Mouse (Mus musculus): ENCODE measurements around the gene 4921536K21Rik.
"Not testable (repeated sequence)": the region's sequence is repeated elsewhere in the genome, so short reads cannot be mapped to it uniquely, and the experiment has no call there.

4921536K21Rik gene

DNA sequence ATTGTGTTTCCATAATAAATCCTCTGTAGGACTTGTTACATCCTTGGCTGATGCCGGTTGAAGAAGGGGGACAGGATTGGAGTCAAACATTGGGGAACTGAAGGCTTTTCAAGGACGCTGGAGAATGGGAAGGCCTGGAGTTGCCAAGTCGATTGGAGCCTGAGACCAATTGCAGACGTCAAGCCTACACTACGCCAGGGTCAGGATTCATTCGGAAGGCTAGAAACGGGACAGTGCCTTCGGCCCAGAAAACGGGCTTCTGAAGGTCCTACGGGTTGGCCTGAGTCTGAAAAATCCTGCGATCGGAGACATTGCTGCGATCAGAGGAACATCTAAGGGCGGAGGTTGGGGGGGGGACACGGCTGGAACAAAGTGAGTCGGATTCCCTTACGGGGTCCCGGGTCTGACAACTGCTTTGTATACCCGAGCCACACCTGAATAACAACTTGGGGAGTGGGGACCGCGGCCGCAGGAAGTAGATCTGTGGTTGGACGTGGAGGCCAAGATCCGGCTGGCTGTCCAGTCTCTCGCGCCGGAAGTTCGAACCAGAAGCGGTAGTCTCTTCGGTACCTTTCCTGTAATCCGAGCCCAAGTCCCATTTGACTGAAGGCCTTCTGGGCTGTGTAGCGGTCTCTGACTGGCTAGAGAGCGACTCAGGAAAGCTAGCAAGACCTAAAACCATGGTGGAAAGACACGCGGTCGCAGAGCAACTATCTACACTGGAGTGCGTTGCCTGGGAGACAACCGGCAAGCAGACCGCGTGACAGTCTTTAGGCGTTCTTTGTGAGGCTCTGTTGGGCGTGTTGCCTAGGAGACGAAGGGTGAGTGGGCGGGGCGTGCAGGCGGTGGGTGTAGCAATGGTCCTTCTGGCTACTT lies at the start of gene 4921536K21Rik, which contains the start of gene Dusp18:
Gene 4921536K21Rik, minus strand, starts transcription at position 693 of the 876 bp plus-strand sequence.
Gene Dusp18, plus strand, starts transcription at position 835 of the 876 bp plus-strand sequence.
- DNase-seq (ENCODE audit: low spot score), result peak; percentile 81

DNA sequence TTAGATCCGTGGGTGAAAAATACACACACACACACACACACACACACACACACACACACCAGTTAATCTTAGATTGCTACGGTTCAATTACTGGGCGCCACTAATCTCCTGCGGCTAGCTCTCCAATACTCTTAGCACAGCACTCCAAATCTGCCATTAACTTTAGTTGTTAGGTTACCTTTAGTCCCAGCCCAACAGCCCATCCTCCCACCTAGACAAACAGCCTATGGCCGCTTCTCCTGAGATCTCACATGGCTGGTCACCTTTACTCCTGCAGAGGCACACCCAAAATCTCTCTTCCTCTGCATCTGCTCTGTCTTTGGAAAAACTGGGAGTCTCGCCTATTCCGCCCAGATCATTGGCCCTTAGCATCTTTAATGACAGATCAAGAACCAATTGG lies 46.5 kb upstream of the 4921536K21Rik start:
- no peak for DNase-seq (ENCODE audit: low spot score)

DNA sequence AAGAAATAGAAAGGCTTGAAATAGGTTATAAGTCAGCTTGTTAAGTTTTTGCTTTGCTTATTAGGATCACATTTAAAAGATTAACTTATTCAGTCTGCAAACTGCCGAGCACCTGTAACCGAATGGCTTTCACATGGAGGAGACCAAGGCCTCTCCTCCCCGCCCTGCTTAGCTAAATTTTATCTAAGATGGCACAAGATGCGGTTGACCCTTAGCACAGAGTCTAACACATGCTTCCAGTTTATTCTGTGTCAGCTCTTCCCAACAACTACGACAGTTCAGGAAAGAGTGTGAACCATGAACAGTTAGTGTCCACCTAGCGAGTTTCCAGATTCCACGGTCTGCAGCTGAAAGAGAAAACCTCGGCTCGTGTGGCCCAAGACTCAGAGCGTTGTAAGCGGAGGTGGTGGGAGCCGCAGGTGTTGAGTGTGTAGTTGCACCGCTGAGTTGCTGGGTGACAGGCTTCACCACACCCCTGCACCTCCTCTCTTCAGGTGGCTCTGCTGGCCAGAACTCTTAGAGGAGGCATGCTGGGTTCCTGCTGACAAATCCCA lies 42.5 kb upstream of the 4921536K21Rik start:
- DNase-seq (ENCODE audit: low spot score), result no peak

DNA sequence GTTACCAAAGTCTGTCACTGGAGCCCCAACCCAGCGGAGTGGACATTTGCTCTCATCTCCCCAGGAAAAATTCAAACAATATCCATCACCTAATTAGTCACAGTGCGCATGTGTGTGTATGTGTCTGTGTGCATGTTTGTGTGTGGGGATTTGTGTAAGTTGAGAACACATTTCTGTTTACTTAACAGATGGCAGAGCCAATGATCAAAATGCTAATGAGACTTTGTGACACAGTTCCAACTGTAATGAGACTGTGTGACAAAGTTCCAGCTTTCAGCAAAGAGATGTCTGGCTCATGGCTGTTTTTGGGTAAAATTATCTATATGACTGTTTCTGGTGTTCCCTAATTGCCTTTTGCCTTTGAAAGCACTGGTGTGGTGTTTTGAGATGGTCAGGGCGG lies 41.4 kb upstream of the 4921536K21Rik start:
- no peak for DNase-seq (ENCODE audit: low spot score)

DNA sequence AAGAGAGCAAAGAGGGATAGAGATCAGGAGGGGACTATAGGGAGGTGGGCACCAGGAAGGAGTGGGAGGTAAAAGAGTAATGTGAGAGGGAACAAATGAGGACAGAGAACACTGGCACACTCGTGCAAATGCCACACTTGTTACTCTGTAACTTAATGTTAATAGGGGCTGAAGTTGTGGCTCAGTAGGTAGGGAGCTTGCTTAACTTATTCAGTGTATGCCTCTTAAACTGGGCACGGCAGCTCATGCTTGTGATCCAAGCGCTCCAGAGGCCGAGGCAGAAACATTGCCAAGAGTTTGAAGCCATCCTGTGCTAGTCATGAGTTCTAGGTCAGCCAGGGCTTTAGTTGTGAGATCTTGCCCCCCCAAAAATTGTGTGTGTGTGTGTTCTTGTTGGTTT lies 40.2 kb upstream of the 4921536K21Rik start:
- no peak for DNase-seq (ENCODE audit: low spot score)

DNA sequence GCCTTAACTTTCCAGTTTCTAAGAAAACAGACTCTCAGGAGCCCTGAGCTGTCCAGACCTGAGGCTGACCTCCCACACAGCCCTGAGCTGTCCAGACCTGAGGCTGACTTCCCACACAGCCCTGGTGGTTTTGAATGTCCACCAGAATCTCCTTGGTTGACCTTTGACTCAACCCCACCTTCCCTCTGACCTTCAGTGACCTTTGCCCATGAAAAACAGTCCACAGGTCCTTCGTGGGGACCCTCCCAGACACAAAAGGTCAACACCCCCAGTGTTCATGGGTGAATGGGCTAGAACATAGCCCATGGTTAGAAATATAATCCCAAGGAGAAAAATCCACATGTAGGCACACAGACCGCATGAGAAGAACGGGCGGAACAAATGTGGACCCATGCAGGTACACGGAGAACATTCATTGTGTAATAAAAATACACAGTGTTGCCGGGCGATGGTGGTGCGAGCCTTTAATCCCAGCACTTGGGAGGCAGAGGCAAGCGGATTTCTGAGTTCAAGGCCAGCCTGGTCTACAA lies 38.9 kb upstream of the 4921536K21Rik start:
- no peak for DNase-seq (ENCODE audit: low spot score)

DNA sequence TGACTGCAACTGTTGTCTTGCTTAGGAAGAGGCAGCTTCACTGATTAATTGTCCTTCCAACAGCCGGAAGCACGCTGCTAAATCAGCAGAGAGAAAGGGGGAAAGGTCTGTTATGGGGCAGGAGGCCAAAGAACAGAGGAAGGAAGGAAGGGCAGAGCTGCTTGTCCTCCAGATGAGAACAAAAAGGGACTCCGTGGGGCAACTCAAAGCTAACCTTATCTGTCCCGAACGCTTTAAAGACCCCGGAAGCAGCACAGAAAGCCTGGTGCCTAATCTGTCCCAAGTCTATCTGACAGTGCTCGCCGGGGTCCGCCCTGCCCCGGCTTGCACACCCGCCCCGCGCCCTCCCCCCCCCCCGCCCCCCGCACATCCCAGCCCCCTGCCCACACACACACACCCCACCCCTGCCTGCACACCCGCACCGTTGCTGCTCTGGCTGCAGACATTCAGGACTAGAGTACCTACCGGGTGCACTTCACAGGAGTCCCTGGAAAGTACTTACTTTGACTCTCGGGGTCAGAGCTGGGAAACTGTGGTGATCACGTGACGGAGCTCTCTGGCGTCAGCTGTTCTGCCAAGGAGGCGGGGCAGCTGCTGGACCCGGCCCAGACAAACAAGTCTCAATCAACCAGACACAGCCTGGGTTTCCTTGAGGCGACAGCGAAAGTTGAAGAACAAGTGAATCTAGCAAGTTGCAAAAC lies 36.8 kb upstream of the 4921536K21Rik start, which contains the start of gene Tcn2:
Gene Tcn2, minus strand, starts transcription at position 649 of the 701 bp plus-strand sequence.
- DNase-seq (ENCODE audit: low spot score), result peak; percentile 68

DNA sequence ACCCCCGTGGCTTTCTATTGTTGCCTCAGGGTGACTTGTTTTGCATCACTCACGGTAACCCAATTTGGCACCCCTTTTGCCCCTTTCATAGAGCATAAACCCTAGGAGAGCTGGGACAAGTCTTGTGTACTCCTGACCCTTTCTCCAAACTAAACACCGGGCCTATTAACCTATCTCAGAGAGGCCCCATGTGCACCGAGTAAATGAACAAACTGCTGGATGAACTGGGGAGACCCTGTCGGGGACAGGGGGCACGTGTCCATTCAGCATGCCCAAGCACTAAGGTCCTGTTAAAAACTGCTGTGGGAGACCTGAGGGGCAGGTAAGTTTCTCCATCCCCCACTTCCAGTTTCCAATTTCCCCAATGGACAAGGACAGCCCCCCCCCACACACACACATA lies 36.0 kb upstream of the 4921536K21Rik start:
- DNase-seq (ENCODE audit: low spot score), result no peak

DNA sequence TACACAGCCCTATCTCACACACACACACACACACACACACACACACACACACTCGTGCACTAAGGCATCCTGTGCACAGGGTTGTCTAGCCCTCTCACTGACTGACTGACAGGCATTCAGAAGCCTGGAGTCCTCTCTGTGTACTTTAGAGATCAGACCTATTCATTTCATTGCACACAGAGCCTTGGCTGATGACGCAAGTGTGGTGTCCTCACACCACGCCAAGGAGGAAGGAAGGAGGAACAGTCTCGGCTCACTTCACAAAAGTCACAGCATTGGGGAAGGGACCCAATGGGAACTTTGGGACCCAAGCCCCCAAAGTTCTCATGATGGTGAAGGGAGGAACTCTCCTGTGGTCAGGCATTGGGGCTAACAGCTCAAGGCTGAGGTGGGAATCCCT lies 35.1 kb upstream of the 4921536K21Rik start:
- no peak for DNase-seq (ENCODE audit: low spot score)

DNA sequence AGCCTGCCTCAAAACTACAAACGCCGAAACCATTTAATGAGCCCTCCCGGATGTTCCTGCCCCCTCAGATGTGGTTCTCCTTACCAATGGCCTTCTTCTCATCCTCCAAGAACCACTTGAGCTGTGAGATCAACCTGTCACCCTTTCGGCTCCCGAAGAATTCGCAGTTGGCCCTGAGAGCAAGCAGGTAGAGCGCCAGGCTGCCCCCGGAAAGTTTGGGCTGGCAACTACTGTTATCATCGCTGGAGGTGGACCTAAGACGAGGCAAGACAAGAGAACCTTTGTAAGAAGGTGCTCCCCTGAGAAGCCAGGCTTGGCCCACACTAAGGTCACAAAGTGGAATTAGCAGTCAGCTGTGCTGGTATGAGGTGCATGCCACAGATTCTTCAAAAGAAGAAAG lies 31.0 kb upstream of the 4921536K21Rik start:
- no peak for DNase-seq (ENCODE audit: low spot score)

DNA sequence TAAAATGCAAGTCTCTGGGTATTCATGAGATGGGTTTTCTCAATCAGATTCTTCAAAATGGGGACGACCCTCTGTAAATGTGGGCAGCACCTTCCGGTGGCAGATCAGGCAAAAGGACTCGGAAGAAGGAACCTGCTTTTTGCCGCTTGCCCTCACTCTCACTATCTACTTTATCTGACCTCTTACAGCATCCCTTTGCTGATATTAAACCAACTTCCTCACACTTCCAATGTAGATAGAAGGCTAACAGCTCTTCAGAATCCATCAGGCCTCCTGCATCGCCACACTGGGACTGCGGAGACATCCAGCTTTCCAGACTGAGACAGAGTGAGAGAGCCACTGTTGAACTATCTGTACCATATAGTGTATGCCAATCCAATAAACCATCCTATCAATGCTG lies 27.8 kb upstream of the 4921536K21Rik start:
- no peak for DNase-seq (ENCODE audit: low spot score)

DNA sequence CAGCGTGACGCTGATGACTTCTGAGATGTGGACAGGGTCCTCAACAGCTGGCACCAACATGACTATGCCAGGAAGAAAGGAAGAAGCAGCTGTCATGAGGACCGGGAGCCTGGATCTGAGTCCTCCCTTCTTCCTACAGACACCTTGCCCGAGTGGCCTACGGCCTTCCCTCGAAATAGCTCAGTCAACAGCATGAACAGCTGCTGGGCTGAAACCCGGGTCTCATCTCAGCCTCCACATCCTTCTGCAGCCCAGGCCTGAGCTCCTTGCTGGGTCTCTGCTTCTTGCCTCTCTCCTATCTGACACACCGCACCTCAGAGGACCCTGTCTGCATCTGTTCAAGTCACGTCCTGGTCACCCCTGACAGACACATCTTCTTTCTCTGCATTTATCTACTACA lies 27.2 kb upstream of the 4921536K21Rik start:
- DNase-seq (ENCODE audit: low spot score), result no peak

DNA sequence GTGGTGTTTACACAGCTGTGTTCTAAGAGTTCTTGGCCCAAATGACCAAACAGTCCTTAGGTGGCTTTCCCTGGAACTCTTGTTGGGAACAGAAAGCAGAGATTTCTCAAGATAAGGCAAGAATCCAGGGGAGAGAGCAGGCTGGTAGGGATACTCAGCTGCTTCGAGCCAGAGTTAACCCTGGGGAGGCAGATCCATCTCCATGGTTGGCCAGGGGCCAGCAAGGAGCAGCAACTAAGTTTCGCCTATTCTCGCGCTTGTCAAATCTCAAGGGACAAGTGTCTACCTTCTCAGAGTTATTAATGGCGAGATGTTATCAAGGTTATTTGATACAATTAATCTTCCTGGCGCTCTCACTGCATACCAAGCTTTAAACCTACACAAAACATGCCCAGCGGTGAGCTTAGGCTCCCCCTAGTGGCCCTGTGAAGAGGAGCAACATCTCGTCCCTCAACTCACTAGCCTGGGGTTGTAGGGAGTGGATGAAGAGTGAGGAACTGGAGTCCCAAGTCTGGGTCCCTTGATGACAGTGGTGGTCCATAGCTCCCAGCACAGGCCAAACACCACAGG lies 26.5 kb upstream of the 4921536K21Rik start:
- no peak for DNase-seq (ENCODE audit: low spot score)

DNA sequence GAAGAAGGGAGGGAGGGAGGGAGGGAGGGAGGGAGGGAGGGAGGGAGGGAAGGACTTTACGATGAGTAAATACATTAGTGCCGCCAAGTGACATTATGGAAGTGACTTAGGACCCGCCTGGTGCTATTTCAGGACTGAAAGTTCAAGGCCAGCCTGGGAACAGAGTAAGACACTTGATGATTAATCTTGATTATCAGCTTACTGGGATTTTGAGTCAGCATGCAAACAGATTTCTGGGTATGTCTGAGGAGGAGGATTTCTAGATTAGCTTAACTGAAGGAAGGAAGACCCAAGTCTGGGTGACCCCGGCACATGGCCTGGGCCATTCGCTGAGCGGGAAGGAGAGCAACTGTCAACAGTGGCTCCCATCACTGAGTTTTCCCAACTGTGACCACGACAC lies 25.6 kb upstream of the 4921536K21Rik start:
- DNase-seq (ENCODE audit: low spot score), result no peak

DNA sequence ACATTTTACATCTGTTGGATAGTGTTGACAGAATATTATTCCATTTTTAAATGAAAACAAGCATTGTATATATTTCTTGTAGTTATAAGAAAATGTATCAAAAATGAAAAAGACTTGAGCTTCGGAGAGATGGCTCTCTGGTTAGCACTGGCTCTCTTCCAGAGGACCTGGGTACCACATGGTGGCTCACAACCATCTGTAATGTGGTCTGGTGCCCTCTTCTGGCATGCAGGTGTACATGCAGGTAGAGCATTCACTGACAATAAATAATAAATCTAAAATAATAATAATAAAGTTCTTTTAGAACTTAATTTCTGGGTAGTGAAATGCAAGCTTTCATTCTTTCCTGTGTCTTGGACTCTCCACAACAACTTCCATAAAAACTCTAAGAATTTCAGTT lies 23.8 kb upstream of the 4921536K21Rik start:
- DNase-seq (ENCODE audit: low spot score), result no peak

DNA sequence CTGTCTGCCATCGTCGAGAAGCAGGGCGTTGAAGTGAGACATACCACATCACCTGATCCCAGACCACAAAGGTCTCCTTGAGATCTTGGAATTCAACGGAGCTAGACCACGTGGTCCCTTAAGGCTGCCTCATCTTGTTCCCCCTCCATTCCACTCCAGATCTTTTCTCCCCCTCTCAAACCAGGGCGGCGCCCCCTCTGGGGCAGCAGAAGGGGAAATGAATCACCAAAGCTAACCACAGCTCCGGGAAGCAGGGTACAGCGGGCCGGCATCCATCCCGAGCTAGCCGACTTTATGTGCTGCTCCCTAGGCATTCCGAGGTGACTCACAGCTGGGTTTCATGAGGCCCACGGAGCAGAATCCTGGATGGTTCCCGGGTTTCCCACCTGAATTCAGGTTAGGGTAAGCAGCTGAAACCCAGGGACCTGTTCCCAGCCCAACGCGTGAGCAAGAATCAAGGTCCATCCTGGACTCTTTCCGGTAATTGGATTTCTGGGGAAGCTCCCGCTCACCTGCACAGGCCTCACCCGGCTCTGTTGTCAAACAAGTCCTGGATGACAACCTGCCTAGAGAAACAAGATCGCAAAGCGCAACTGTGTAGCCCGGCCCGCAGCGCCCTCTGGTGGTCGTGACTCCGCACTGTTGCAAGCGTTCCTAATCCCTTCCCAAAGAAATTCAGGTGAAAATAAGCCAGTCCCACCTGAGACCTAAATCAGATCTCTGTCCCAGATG lies 19.4 kb upstream of the 4921536K21Rik start, which contains the start of gene Slc35e4:
Gene Slc35e4, minus strand, starts transcription at position 556 of the 732 bp plus-strand sequence.
- peak; percentile 77 for DNase-seq (ENCODE audit: low spot score)

DNA sequence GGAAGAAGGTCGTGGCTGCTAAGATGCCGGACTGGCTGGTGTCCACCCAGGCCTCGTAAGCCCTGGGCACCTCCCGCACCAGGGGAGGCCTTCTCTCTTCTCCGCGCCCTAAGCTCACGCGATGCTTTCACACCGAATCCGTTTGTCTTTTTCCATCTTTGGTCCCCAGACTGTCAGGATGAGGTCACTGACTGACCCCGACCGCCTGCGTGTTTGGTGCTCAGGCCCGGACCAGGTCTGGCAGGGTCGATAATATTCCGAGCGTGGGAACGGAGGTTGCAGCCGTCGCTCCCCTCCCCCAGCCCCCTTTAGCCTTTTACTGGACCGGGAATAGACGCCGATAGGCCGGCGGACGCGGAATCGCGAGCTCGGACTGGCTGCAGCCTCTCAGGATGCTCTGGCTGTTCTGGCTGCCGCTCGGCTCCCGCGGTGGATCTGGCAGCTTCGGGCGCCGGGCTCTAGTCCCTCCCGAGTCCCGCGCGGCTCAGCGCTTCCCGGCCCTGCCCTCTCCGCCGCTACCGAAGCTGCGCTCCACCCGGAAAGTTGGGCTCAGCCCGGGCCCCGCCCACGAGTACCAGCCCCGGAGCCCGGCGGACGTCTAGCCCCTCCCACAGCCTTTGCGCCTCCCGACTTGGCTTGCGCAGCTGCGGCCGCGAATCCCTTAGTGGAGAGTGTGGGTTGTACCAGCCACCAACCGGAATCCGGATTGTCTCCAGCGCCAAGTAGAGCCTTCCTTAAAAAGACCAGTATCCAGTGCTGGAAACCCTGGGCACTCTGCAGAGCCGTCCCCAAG lies 18.6 kb upstream of the 4921536K21Rik start:
- DNase-seq (ENCODE audit: low spot score), result peak; percentile 81

DNA sequence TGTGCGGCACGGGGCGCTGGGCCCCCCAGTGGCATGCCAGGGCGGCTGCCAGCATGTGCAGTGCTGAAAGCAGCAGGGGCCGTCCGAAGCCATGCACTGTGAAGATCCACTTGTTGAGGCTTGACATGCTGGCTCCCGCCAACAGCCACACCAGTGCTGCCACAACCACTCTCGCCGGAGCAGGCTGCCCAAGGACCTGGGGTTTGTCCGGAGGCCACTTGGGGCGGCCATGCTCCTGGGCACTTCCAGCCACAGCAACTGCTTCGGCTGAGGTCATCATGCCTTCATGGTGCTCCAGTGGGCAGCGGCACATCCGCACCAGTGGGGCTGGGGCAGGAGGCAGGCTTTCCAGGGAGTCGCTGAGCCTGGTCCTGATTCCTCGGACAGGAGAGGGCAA lies 18.0 kb upstream of the 4921536K21Rik start:
- DNase-seq (ENCODE audit: low spot score), result no peak

DNA sequence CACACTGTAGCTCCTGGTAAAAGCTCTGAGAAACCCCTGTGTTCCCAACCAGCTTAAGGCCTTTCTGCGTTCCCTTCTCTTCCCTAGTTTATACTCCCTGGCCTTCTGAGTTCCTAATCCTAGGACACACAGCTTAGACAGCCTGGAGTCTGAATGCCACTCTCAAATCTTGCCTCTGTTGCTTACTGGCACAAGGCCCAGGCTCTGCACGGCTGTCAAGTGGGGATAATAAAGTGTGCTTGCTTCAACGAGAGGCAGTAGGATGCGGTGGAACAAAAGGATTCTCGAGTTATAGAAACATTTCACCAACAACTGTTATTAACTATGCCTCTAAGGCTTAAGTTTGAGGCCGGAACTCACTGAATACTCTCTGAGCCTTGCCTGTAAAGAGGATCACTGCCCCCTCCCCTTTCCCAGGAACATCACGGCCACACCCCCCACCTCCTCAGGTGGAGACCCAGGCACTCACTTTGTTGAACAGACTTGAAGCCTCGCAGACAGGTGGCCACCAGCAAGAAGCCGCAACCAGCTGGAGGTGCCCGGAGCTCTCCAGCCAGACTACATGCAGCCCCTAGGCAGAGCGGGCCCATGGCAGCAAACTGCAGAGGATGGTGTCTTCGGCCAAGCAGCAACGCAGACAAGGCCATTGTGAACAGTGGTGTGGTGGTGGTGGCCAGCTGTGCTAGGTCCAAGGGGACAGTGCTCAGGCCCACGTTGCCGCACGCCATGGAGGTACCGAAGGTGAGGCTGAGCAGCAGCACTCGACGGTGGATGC lies 17.4 kb upstream of the 4921536K21Rik start:
- DNase-seq (ENCODE audit: low spot score), result no peak

DNA sequence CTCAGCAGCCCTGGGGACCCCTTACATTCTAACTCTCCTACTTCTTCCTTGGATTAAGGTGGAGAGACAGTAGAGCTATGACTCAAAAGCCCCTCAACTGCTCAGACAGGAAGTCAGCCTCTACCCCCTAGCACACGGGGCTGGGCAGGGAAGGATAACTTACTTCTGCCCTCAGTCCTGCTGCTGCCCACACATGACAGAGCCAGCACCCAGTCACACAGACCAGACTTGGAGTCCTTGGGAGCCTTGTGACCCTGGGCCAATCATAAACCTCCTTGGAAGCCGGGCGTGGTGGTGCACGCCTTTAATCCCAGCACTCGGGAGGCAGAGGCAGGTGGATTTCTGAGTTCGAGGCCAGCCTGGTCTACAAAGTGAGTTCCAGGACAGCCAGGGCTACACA lies 16.5 kb upstream of the 4921536K21Rik start:
- not testable (repeated sequence) for DNase-seq (ENCODE audit: low spot score)

All from ovary, postnatal 14 days (tissue).